Mouse (Mus musculus): ENCODE measurements around the gene Macf1. TPM values are rescaled to one million over a fixed set of nuclear protein-coding genes. Genes with fewer than 3 reads are reported as not detected.

Gene Macf1
- polyA plus RNA-seq (2012; rRNA removed) = 58.4 and 62.9 TPM in 2 replicates

GRCm38 (mm10) chr4:123684260-123684659 lies at the start of gene Macf1:
Gene Macf1, minus strand, starts transcription at chr4:123684360.
- Histone ChIP-seq H3K4me1 (ENCODE audit: control insufficient read depth, insufficient read depth, low read length) (no peaks in the 10 kb centered on the region; the same call in 1 of the 2 replicates), H3K36me3 (ENCODE audit: control insufficient read depth, insufficient read depth, low read length) (no peaks in the 10 kb centered on the region), H3K27ac (ENCODE audit: insufficient read depth, low read depth, low read length) (no peak within 1 kb of the TSS), H3K4me3 (ENCODE audit: insufficient read depth, low read depth, low read length) (no peak within 1 kb of the TSS), H3K27me3 (replicated peaks; ENCODE audit: control insufficient read depth, insufficient read depth, low read length) (no peaks in the 10 kb centered on the region)
- TF ChIP-seq POLR2A (IDR thresholded peaks at IDR 0.05; ENCODE audit: low read depth, low read length) (no peak), CTCF (conservative IDR thresholded peaks at IDR 0.05; ENCODE audit: insufficient read depth, insufficient read length, low read depth, low read length) (no peak)
- 92% methylated on average over 3 of the region's 3 CpGs for WGBS
- no peak for DNase-seq

DNA sequence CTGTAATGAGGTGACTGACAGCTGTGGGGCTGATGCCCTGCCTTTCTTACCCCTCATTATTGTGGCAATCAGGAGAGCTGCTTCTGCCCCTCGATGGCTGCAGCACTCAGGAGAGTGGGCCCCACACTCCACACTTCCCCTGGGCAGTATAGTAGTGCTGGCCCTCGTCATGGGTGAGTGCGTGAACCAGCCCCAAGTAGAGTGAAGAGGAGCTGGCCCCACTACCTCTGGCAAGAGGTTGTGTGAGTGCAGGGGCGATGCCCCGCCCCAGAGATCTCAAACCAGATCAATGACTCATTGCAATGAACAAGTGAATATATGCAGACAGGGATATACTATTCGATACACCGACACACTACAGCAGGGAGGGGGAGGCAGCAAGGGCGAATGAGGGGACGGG lies 49.4 kb upstream of the Macf1 start:
- H3K27ac ChIP-seq (ENCODE audit: insufficient read depth, low read depth, low read length) = no peak overlapping the region
- TF ChIP-seq CTCF (conservative IDR thresholded peaks at IDR 0.05; ENCODE audit: insufficient read depth, insufficient read length, low read depth, low read length) (no peak), POLR2A (IDR thresholded peaks at IDR 0.05; ENCODE audit: low read depth, low read length) (no peak)
- WGBS = 89% methylated on average over 9 of the region's 9 CpGs
- no peak overlapping the region for H3K4me3 ChIP-seq (ENCODE audit: insufficient read depth, low read depth, low read length)
- H3K36me3 ChIP-seq (ENCODE audit: control insufficient read depth, insufficient read depth, low read length) = peaks cover 2% of the 10 kb centered on the region; the same call in 1 of the 2 replicates
- no peak for DNase-seq
- no peaks in the 10 kb centered on the region for H3K27me3 ChIP-seq (replicated peaks; ENCODE audit: control insufficient read depth, insufficient read depth, low read length)
- no peaks in the 10 kb centered on the region for H3K4me1 ChIP-seq (ENCODE audit: control insufficient read depth, insufficient read depth, low read length)

DNA sequence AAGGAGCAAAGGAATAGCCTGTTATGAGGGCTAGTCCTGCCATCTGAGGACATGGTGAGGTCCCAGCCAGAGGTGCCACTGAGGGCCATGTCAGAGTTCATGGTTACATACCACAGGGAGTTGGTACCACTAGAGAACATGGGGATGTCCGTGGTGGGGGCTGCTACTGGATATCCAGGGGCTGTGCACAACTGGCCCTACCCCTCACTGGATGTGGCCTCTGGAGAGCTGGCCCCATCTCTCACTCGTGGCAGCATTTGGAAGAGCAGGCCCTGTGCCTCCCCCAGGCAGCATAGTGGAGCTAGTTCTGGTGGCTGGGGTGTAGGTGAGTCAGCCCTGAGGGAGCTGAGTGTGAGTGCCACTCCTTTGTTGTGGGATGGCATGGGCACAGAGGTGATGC lies 48.8 kb upstream of the Macf1 start:
- TF ChIP-seq CTCF (conservative IDR thresholded peaks at IDR 0.05; ENCODE audit: insufficient read depth, insufficient read length, low read depth, low read length) = no peak
- TF ChIP-seq POLR2A (IDR thresholded peaks at IDR 0.05; ENCODE audit: low read depth, low read length) = no peak
- WGBS = 85% methylated on average over 2 of the region's 2 CpGs

DNA sequence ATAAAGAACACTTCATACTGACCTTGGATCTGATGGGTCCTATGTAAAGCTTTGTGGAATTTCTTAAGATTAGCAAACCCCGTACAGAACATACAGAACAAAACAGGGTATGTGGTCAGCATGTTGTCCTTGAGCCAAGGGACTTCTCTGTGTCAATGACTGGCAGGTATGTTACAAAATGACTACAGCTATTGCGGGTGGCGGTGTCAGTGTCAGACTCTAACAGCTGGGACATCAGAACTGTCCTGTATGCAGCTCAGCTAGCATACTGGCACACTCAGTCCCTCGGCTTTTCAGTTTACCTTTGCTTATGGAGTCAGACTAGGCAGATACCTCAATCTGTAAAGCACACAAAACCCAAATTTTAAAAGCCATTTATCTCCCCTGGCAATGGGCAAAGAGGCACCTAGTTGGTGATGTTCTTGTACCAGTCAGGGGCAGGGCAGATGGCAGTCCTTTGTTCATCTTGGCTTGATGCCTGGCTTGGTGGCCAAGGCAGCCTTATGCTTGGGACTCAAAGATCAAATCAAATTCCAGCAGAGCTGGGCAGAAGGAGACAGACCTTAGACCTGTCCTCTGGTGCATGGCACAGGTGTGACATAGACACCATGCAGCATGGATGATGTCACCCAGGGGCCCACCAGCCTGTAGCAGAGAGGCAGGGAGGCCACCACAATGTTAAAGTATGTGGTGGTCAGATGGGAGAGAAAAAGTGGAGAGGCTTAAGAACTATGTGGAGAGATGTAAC lies 48.2 kb upstream of the Macf1 start:
- TF ChIP-seq CTCF (conservative IDR thresholded peaks at IDR 0.05; ENCODE audit: insufficient read depth, insufficient read length, low read depth, low read length) (no peak), POLR2A (IDR thresholded peaks at IDR 0.05; ENCODE audit: low read depth, low read length) (no peak)
- H3K4me1 ChIP-seq (ENCODE audit: control insufficient read depth, insufficient read depth, low read length) = no peaks in the 10 kb centered on the region
- H3K27ac ChIP-seq (ENCODE audit: insufficient read depth, low read depth, low read length) = no peak overlapping the region
- H3K36me3 ChIP-seq (ENCODE audit: control insufficient read depth, insufficient read depth, low read length) = no peaks in the 10 kb centered on the region; the same call in 1 of the 2 replicates
- no peaks in the 10 kb centered on the region for H3K27me3 ChIP-seq (replicated peaks; ENCODE audit: control insufficient read depth, insufficient read depth, low read length)
- no peak overlapping the region for H3K4me3 ChIP-seq (ENCODE audit: insufficient read depth, low read depth, low read length)
- WGBS = 92% methylated on average over 4 of the region's 4 CpGs
- DNase-seq = peak; percentile 33

More for the DNA sequence above, 48.8 kb upstream of the Macf1 start:
- Histone ChIP-seq H3K36me3 (ENCODE audit: control insufficient read depth, insufficient read depth, low read length) (no peaks in the 10 kb centered on the region; the same call in 1 of the 2 replicates), H3K4me3 (ENCODE audit: insufficient read depth, low read depth, low read length) (no peak overlapping the region), H3K27me3 (replicated peaks; ENCODE audit: control insufficient read depth, insufficient read depth, low read length) (no peaks in the 10 kb centered on the region), H3K4me1 (ENCODE audit: control insufficient read depth, insufficient read depth, low read length) (no peaks in the 10 kb centered on the region), H3K27ac (ENCODE audit: insufficient read depth, low read depth, low read length) (no peak overlapping the region)
- no peak for DNase-seq

DNA sequence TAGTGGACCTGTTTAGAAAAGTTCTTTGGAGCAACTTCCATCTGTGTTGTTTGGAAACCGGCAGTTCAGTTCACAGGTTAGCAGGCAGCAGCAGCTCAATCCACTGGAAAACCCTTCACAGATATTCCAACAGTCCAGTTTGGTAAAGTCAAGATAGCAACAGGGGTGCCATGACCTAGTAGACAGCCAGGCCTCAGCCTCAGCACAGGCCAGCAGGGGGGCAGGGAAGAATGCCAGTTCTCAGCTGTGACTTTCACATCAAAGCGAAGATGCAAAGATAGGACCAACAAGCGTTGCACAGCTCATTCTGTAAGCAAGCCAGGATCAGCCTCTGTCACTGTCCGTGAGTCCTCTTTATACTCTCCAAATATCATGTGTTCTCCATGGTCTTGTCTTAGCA lies 37.6 kb upstream of the Macf1 start:
- TF ChIP-seq POLR2A (IDR thresholded peaks at IDR 0.05; ENCODE audit: low read depth, low read length) = no peak
- TF ChIP-seq CTCF (conservative IDR thresholded peaks at IDR 0.05; ENCODE audit: insufficient read depth, insufficient read length, low read depth, low read length) = no peak
- Histone ChIP-seq H3K27me3 (replicated peaks; ENCODE audit: control insufficient read depth, insufficient read depth, low read length) (no peaks in the 10 kb centered on the region), H3K36me3 (ENCODE audit: control insufficient read depth, insufficient read depth, low read length) (no peaks in the 10 kb centered on the region), H3K4me1 (ENCODE audit: control insufficient read depth, insufficient read depth, low read length) (no peaks in the 10 kb centered on the region; the same call in 1 of the 2 replicates), H3K4me3 (ENCODE audit: insufficient read depth, low read depth, low read length) (no peak overlapping the region), H3K27ac (ENCODE audit: insufficient read depth, low read depth, low read length) (no peak overlapping the region)
- 89% methylated on average over 4 of the region's 4 CpGs for WGBS
- no peak for DNase-seq

DNA sequence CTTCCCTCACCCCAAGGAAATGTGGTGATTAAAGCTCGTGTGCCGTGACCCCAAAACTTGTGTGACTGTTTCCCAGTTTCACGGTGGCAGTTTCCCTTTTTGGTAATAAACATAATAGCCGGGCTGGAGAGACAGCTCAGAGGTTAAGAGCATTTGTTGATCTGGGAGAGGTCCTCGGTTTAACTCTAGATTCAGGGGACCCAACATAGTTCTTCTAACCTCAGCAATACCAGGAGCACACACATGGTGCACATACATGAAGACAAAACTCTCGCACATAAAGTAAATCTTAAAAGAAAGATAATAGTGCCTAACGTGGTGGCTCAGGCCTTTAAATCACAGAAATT lies 34.2 kb upstream of the Macf1 start:
- no peak for DNase-seq
- Histone ChIP-seq H3K4me1 (ENCODE audit: control insufficient read depth, insufficient read depth, low read length) (no peaks in the 10 kb centered on the region; the same call in 1 of the 2 replicates), H3K27me3 (replicated peaks; ENCODE audit: control insufficient read depth, insufficient read depth, low read length) (no peaks in the 10 kb centered on the region), H3K27ac (ENCODE audit: insufficient read depth, low read depth, low read length) (peak overlapping the region; percentile 80), H3K36me3 (ENCODE audit: control insufficient read depth, insufficient read depth, low read length) (peaks cover 2% of the 10 kb centered on the region; the same call in 1 of the 2 replicates), H3K4me3 (ENCODE audit: insufficient read depth, low read depth, low read length) (peak overlapping the region; percentile 83)
- TF ChIP-seq POLR2A (IDR thresholded peaks at IDR 0.05; ENCODE audit: low read depth, low read length) = no peak
- WGBS = 11% methylated on average over 7 of the region's 7 CpGs

DNA sequence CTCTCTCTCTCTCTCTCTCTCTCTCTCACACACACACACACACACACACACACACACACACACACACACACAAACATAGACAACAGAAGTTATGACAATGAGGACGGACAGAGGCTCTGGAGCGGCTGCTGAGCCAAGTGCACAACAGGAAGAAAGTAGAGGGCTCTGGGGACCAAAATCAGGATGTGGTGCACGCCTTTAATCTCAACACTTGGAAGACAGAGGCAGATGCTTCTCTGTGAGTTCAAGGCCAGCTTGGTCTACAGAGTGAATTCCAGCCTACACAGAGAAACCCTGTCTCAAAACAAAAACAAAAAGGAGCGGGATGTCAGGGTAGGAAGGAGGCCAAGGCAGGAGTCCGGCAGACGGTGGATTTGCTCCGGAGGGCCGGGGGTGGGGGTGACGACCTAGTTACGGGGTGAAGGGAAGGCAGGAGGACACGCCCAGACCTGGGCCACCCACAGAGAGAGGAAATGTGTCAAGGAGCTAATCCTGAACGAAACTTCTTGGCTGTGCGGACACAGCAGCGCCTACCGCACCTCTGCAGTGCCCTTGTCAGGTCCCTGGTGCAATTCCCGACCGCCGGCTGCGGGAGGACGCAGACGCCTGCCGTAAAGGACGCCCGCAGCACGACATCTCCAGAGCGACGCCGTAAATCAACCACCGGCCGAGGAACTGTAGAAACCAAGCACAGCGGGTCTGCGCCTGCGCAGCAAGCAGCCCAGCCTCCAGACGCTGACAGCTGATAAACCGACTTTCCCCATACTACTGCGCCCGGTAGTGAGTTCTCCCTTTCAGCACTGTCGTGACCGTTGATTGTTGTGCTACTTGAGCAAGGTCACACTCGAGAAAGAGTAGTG lies 33.6 kb upstream of the Macf1 start, which contains the start of gene Ndufs5:
Ndufs5 (minus strand) TSS at position 629 of the 860 bp plus-strand sequence.
- TF ChIP-seq CTCF (conservative IDR thresholded peaks at IDR 0.05; ENCODE audit: insufficient read depth, insufficient read length, low read depth, low read length) (no peak), POLR2A (IDR thresholded peaks at IDR 0.05; ENCODE audit: low read depth, low read length) (peak; percentile 85)

More for the DNA sequence above, 33.6 kb upstream of the Macf1 start, which contains the start of gene Ndufs5:
- H3K4me3 ChIP-seq (ENCODE audit: insufficient read depth, low read depth, low read length) = peak within 1 kb of the TSS; percentile 83
- DNase-seq = peak; percentile 98
- H3K36me3 ChIP-seq (ENCODE audit: control insufficient read depth, insufficient read depth, low read length) = peaks cover 2% of the 10 kb centered on the region; the same call in 1 of the 2 replicates
- under 1% methylated on average over 40 of the region's 40 CpGs for WGBS
- peak within 1 kb of the TSS; percentile 87 for H3K27ac ChIP-seq (ENCODE audit: insufficient read depth, low read depth, low read length)
- H3K27me3 ChIP-seq (replicated peaks; ENCODE audit: control insufficient read depth, insufficient read depth, low read length) = no peaks in the 10 kb centered on the region
- H3K4me1 ChIP-seq (ENCODE audit: control insufficient read depth, insufficient read depth, low read length) = no peaks in the 10 kb centered on the region; the same call in 1 of the 2 replicates
